Mouse (Mus musculus) ZHBTc4 (cell line): ENCODE data around the gene Ulk4.
A peak's percentile ranks its signal among the peaks of the same experiment; 100 is the strongest.

Experiments
- DNase-seq: peaks from one replicate; pipeline ENCODE4 v3.0.0-alpha.2; 2011; ENCODE audit warnings: low read depth, low spot score

Ulk4 gene

DNA sequence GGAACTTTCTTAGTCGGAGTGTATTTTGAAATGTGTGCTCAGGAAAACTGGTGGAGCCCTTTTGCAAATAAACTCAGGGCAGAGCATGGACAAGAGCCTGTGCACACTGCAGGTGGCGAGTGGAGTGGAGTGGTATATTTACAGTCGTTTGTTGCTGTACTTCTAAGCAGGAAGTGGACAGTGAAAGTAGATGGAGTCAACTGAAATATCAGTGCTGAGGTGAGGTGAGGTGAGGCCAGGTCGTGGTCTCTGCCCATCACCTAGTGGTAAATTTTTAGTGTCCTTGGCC is 341.4 kb downstream of the Ulk4 start:
- DNase-seq, result no peak

DNA sequence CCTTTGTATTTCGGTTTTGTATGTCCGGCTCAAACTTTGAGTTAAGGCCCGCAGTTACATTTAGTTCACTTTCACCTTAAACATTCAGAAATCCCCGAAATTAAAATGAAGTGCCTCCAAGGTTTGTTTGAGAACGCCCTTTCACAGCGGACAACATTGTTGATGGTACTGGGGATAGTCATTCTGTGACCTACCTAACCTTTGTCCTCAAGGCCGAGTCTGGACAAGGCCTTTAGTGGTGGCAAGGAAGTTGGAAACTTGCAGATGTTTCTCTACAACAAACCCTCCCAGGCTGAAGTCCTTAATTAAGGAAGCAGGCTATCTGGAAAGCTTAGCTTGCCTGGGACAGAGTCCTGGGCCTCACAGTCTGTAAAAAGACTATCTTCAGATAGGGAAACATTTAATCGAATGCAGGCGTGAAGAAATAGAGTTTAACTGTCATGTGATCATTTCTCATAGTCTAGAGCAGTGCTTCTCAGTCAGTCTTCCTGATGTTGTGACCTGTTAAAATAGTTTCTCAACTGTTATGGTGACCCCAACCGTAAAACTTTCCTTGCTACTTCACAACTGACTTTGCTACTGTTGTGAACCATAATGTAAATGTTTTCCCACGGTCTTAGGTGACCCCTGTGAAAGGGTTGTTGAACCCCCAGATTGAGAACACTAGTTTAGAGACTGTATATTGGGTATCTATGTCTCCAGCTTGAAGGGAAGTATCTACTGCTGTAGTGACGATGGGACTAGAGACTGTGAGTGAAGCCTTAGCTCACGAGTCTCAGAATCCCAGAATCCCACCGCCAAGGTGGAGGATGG is 342.0 kb downstream of the Ulk4 start:
- DNase-seq, result no peak

DNA sequence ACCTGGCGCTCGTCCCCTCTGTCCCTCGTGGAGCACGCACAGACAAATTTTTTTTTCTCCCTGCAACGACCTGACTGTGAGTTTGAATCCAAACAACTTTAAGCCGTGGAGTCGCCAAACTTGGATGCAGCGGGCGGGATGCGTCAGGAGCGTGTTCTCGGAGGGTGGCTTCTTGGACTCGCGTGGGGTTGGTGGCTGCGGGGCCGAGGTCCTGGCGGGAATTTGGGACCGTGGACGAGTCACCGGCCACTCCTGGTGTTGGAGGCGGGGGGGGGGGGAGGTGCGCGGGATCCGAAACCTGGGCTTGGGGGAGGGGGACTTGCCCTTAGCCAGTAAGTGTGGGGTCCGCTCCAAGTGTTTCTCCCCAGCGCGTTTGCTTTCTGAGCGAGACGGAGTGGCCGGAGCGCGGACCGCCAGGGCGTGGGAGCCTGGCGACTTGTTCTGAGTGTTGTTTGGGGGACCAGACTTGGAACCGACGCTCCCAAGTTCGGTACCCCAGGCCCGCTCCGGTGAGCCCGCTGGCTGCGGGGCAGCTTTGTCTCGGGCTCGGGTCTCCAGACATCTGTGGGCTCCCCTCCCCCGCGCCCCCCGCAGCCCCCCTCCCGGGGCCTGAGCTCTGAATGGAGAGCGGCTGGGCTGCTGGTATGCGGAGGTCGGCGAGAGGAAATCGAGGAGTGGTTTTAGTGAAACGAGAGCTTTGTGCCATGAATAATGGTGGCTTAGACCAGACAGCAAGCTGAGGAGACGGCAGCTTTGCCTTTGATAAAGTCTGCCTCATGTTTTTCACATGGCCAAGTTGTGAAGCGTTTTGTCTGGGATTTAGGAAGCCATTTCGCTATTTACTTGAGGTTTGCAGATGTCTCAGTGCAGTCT is 342.9 kb downstream of the Ulk4 start:
- peak; percentile 61 for DNase-seq

DNA sequence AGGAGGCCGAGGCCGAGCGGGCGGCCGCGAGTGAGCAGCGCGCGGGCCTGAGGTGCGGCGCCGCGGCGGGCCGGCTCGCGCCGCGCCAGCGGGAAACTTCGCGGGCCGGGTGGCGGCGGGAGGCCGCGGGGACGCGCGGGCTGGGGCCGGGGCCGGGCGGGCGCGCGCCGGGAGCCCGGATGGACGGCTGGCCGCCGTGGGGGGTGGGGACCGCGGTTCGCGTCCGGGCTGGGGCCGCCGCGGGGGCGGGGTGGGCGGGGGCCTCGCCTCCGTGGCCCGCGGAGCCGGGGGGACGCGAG is 343.5 kb downstream of the Ulk4 start:
- no peak for DNase-seq

DNA sequence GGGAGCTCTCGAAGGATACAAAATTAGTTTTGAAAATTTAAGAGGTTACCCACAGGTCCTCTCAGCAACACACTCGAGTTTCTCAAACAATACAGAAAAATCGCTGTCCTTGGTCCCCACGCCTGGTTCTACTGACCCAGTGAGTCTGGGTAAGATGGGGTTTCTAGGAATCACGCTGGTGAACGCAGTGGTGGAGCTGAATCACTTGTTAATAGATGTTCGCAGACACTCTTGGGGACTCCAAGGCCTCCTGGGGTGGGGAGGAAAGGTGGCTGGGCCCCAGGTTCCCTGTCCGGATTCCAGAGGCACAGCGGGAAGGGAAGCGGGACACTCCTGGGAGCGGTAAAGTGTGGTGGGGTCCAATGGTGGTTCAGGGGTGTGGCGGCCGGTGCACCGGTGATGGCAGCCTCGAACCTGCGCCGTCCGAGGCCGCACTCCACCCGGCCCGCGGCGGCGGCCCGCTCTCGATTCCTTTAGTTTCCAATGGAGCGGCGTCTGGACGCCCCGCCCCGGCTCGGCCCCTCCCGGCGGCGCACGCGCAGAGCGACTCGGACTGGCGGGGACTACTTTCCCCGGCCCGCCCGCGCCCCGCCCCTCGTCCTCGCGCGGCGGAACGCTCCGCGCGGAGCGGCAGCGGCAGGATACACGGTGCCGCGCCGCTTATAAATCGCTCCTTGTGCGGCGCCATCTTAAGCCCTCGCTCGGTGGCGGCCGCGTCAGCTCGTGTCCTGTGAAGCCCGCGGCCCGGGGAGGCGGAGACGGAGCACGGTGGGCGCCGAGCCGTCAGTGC is 344.0 kb downstream of the Ulk4 start:
- DNase-seq, result peak; percentile 98

DNA sequence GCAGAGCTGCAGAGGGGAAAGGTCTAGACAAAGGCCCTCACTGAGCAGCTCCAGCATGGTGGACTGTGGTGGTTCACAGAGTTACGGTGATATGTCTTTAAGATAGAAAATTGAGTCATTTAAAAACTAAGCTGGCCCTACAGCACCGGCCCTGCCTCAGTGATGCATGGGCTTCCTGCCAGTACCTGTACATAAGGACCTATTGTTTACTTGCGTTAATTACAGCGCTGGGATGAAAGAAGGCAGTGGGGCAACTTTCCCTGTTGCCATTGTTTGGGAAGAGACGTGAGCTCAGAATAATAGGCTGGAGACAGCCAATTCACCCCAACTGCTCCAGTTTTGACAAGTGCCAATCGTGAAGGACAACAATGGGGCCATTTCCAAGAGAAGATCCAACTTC is 344.6 kb downstream of the Ulk4 start:
- no peak for DNase-seq

DNA sequence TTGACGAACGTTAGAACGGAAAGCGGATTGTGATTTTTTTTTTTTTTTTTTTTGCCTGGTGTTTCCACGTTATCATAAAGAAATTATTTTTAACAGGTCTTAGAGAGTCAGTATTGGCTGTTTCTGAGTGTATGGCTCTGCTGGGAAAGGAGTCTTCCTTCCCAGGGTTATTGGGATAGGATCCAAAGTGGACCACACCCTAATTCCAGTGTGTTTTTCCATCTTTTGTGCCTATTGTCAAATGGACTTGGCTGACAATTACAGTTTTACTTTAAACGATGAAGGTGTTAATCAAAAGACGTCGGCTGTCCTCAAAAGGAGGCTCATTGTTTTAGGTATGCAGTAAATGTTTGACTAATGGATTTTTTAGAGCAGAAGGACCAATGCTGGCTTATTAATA is 346.2 kb downstream of the Ulk4 start:
- no peak for DNase-seq

DNA sequence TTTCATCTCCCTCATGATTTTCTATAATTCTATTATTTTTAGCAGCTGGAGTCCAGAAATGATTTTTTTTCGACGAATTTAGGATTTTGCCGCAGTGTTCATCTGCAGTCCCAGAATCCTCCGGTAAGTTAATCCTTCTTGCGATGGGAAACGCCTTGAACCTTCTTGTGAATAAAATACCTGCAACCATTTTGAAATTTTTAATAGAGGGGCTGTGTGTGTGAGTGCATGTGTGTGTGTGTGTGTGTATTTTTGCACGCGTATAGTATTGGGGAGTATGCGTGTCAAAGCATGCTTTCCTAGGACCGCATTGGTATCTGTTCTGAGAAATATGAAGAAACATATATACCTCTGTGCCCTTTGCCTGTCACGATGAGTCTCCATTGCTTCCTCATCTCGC is 347.0 kb downstream of the Ulk4 start:
- DNase-seq, result no peak

DNA sequence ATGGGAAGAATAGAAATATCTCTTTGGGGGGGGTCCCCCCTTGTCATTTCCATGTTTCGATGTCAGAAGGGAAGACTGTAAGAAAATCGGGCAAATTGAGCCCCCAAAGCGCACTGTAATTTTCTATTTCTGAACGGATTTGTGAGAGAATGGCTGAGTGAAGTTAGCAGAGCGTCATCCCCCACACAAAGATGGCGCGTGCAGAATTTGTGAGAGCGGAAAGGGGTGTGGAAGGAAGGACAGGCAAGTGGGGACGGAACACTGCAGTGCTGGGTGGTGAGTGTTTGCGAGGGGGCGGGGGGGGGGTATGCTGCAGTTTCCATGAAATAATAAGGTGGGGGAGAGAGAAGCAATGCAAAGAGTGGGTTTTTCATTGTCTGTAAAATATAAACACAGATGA is 347.9 kb downstream of the Ulk4 start, which contains the start of gene Ctnnb1:
TSS of gene Ctnnb1 (plus strand) at position 136 of the 400 bp plus-strand sequence.
- no peak for DNase-seq

DNA sequence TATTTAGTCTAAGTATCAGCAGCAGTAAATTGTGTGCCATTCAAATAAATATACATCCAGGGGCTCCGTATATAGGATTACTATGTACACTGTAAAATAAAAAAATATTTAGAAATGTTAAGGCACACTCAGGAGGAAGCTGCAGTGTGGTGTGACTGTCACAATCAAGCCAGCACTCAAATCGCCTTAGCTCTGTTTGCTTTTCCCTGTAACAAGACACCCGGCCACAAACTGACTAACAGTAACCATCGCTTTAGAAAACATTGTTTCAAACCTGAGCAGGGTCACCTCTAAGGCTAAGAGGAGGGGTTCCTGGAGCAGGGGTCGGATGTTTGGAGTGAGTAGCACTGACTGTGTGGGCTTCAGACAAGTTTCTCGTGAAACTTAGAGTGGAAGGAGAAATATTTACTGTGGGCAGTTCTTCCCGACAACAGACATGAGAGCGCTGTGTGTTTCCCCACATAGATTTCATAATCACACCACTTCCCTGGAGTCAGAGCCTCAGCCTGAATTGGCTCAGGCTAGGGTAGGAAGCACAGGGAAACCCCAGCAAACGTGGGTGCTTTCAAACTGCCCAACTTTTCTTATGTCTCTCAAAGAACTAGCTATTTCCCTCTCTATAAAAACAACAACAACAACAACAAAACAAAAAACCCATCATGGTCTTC is 349.9 kb downstream of the Ulk4 start:
- DNase-seq, result no peak

DNA sequence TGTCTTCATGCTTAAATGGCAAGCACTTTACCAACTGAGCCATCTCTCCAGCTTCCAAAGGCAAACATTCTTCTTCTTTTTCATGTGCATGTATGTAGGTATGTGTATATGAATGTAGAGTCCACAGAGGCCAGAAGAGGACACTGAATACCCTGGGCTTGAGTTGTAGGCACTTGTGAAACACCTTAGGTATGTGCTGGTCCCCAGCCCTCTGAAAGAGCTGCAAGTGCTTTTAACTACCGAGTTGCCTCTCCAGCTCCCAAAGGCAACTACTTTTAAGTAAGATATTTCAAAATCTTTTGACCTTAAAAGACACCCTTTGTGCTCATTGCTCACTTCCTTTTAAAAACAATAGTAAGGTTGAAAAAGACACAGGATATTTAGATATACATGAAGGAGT is 350.9 kb downstream of the Ulk4 start:
- no peak for DNase-seq

DNA sequence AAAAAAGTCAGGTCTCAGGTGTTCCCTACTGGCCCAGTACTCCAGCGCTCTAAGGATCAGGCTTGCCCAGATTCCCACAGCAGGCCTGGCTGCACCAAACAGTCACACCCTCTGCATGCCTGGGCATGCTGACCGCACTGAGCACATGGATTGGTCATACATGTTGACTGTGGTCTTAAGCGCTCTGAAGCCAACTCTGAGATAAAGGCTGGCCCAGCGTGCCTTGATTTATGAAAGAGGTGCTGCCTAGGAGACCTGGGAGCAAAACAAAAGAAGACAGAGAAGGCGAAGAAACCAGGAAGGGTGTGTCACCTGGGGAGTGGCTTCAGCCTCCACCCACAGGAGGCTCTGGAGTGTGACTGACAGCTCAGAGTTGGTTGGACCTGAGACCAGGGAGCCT is 357.9 kb downstream of the Ulk4 start:
- peak; percentile 91 for DNase-seq

DNA sequence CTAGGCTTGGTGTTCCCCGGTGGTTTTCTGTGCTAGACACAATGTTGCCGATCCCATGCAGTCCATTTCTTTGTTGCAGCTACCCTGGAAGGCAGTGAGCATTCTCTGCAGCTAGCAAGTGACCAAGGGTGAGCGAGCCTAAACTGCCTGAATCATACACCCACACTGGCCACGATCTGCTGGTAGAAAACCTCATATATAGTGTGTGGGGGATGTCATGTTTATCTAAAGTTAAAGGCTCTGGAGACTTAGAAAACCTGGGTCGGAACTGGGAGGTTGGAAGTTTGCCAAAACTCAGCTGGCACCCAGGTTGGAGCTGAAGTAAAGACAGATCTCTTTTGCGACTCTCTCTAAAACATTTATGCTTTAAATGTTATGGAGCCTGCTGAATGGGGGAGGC is 358.4 kb downstream of the Ulk4 start:
- DNase-seq, result peak; percentile 43

DNA sequence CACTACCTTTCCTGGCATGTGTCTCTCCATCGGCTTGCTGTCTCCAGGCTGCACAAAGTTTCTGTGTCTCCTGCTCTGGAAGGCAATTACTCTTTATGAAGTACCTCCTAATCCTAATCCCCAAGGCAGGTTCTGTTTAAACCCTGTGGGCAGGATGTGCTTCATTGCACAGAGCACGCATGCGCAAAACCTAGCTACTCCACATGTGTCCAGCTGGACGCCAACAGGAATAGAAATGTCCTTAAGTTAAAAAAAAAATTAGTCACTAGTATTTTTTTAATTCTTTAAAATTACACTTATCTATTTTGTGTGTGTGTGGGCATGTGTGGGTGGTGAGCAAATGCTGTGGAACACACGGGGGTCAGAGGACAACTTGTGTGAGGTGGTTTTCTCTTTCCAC is 358.8 kb downstream of the Ulk4 start:
- no peak for DNase-seq

DNA sequence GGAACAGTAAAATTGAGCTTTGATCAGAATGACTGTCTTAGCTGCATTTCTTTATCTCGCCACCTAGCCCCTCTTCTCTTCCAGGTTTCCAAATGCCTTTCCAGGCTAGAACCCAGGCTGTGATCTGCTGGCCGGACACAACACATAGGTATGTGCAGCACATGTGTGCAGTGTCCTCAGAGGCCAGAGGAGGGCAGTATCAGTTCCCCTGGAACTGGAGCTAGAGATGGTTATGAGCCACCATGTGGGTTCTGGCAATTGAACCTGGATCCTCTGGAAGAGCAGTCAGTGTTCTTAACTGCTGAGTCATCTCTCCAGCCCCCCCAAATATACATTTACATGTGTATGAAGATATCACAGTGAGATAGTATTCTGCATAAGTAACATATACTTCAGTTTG is 359.4 kb downstream of the Ulk4 start:
- peak; percentile 80 for DNase-seq

DNA sequence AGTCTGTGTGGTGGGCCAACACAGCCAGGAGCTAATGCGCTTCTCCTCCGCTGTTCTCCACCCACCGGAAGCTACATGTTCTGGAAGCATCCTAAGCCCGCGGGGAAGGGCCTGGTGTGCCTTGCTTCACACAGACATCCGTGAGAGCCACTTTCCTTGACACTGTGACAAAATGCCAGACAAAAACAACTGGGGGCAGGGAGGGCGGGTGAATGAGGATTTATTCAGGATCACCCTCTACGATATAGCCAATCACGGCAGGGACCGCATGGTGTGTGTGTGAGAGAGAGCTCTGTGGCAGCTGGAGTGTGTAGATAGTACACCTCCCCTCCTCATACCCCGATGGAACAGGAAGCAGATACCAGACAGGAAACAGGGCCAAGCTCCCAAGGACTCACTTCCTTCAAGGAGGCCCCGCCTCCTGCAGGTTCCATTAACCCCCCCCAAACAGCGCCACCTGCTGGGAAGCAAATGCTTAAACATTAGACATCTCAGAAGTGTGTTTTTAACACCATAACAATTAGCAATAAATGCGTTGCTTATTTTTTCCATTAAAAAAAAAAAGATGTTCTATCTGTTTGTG is 362.0 kb downstream of the Ulk4 start:
- DNase-seq, result peak; percentile 95

DNA sequence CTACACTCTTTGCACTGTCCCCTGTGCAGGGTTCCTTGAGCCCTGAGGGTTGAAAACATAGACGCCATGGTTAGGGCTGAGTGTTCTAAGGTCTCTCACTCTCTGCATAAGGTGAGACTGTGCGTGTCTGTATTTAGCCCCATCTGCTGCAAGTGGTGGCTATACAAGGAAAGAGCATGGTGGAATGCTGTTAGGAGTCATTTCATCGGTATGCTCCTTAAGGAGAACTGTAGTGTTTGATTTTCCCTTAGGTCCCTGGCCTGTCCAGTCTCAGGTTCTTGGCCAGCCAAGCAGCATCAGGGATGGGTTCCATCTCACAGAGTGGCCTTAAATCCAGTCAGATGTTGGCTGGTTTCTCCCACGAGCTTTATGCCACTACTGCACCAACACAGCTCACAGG is 362.6 kb downstream of the Ulk4 start:
- no peak for DNase-seq

DNA sequence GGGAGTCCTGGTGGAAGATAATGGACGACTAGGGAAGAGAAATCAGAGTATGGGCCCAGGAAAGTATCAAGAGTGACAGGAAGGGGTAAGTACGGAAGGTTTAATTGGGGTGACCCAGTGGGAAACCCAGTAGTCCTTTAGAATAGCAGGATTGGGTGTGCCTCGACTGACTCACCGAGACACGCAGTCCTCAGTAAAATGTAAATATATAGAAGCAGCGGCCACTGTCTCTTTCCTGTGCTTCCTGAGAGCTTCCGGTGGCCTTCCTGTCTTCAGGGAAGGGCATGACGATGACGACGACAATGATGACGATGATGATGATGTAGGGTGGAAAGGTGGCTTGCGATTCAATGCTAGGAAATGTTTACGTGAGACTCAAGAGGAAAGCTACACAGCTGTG is 363.8 kb downstream of the Ulk4 start:
- DNase-seq, result no peak

DNA sequence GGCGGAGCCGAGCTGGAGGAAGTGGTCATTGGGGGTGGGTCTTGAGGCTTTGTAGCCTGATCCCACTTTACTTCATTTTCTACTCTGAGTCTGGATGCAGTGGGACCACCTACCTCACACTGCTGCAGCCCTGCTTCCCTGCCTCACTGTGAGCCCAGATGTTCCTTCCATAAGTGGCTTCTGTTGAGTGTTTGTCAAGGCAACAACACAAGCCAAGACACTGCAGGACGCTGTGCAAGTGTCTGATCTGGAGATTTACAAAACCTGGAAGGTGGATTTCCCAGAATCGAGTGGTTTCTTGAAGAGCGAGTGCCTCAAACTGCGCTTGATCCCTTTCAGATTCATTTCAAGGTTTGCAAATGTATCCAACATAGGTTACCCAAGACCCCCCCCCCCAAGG is 368.5 kb downstream of the Ulk4 start:
- DNase-seq, result peak; percentile 47
